Mouse (Mus musculus) layer of hippocampus, adult 2 months (tissue): ENCODE results near the gene Mylk. TPM values are rescaled to one million over a fixed set of nuclear protein-coding genes. Genes with fewer than 3 reads are reported as not detected.

Experiments
- DNase-seq, 2 experiments: peaks; one replicate each; pipeline ENCODE4 v3.0.0; 2022; ENCODE audit warnings: low spot score in 2 of 2
- H3K27ac ChIP-seq: fragments of 200-600 bp; 2 replicates; pipeline ENCODE4 v1.8.1; 2022
- H3K4me3 ChIP-seq: fragments of 200-600 bp; 2 replicates; pipeline ENCODE4 v1.8.1; 2022; ENCODE audit warnings: mild to moderate bottlenecking
- CTCF ChIP-seq: fragments of 200-600 bp; conservative IDR thresholded peaks from 2 replicates; pipeline ENCODE4 v1.8.1; 2022; ENCODE audit warnings: antibody characterized with exemption, mild to moderate bottlenecking, moderate library complexity
- total RNA-seq, 2 experiments: library from RNA; stranded (reverse); gene quantifications; 2 replicates each; pipeline ENCODE4 v1.2.3; 2021

The Mylk gene
- total RNA-seq, 2 experiments from 2014 or later, result 13.1 to 14.2 TPM

DNA sequence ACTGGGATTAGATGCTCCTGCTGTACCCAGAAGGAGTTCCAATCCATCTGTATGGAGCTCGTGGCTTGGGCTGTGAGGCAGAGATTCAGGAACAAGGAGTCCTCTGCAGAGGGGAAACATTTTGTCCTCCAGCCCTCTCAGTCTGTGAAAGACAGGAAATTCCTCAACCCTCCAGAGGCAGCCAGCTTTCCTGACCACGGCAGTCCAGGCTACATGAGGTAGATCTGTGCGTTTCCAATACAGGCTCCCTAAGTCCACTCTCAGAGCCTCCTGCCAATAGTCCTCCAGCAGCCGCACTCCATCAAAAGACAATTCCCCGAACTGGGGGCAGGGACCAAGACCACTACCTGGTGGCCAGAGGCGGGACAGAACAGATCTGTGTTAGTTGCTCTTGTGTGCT lies 164.4 kb downstream of the Mylk start:
- Histone ChIP-seq H3K4me3 (no peak overlapping the region), H3K27ac (peak overlapping the region; percentile 32)
- no peak for DNase-seq
- no peak for TF ChIP-seq CTCF

DNA sequence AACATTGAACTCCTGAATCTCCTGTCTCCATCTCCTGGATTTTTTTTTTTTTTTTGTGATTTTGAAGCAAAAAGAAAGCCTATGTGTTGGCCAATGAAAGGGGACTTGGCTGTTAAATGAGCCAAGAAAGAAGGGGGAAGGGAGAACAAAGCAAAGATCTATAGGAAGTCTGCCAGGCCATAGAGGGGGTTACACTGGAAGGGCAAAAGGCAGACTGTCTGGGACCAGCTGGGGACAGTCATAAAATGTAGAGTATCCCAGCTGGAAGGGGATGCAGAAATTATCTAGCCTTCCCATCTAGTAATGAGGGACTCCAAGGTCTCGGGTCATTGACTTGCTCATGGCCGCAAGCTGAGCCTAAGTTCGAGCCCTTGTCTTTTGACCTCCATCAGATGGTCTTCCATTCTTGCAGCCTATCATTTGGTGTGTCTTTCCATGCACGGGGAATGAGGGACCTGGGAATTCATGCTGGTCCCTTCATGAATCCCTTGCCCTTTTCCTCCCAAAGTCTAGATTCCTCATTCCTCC lies 172.4 kb downstream of the Mylk start:
- no peak overlapping the region for H3K4me3 ChIP-seq
- DNase-seq, result no peak
- no peak for TF ChIP-seq CTCF
- H3K27ac ChIP-seq, result no peak overlapping the region

DNA sequence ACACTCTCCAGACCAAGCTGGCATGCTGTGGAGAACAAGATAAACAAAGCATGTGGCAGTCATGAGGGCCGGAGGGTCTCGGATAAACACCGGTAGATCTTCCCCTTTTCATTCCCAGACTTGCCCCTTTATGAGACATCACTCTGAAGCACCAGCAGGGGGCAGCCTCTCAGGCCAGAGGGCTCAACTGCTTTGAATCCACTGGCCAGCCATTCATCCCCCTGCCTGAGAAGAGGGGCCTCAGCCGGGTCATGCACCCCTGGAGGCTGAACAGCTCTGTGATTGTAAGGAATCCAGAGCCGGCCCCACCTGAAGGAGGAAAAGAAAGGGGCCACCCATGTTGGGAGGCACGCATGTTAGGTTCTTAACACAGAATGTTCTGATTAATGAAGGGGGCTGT lies 175.2 kb downstream of the Mylk start:
- TF ChIP-seq CTCF, result peak; percentile 92
- peak in 1 of 2 experiments; percentile 19 for DNase-seq
- Histone ChIP-seq H3K27ac (no peak overlapping the region), H3K4me3 (no peak overlapping the region)

DNA sequence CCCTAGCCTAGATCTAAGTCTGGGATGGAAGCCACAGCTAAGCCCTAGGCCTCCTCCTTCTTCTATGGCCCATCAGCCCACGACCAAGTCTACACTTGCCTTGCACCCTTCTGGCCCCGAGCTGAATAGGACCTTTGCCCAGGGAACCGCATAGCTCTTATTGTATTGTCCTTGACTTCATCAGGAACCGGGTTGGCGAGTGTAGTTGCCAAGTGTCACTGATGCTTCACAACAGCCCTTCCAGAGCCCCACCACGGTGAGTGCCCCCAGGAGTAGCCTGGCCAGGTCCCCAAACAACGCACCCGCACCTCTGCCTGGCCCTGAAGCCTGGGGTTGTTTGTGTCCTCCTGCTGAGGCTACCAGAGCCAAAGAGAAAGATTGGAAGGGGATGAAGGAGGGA lies 175.9 kb downstream of the Mylk start:
- Histone ChIP-seq H3K4me3 (no peak overlapping the region), H3K27ac (no peak overlapping the region)
- DNase-seq, result no peak
- no peak for TF ChIP-seq CTCF

DNA sequence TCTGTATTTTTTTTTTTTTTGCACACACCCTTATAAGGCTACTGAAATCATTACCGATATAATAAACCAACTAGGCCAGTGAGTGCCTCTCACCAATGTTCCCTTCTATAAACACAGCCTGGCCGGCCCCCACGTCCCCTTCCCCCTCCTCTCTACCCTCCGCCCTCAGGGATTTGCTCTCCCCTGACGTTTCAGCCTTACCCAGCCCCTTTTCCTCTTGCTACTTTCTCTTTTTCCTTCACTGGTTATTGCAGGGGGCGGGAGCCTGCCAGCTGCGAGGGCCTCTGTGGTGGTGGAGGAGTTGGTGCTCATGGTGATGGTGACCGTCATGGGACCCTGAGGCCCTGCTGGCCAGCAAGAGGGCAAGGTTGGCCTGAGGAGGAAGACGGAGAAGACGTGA lies 176.3 kb downstream of the Mylk start:
- no peak for DNase-seq
- H3K4me3 ChIP-seq, result no peak overlapping the region
- no peak overlapping the region for H3K27ac ChIP-seq
- no peak for TF ChIP-seq CTCF

DNA sequence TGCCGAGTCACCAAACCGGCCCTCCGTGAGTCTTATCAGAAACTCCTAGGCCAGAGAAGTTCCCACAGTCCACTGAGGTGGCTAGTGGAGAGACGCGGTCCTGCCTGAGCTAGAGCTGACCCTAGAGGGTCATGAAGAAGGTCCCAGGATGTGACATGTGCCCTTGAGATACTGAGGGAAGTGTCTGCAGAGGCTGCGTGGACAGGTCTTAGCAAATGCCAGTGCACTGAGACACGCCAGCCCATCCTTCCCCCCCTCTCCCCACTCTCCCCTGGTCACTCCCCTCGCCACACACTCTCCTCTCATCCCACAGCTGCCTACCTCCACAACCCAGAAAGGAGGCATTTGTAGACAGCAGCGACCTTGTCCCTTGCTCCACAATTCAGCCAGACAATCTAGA lies 178.6 kb downstream of the Mylk start:
- Histone ChIP-seq H3K4me3 (no peak overlapping the region), H3K27ac (no peak overlapping the region)
- no peak for TF ChIP-seq CTCF
- DNase-seq, result no peak

DNA sequence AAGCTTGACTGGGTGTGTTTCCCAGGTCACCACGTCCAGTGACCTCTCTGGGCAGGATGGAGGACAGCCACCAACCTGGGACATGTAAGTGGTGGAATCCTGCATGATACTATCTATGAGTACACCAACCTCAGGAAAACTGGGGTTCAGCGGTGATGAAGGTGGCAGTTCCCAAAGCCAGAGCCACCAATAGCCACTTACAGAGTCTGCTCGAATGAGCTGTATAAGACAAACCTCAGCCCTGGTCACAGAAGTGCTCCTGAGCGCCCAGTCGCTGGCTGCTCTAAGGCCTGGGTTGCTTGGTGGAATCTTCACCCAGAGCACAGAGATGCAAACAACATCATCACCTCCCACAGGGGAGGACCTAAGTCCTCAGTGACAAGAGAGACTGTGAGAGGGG lies 179.3 kb downstream of the Mylk start:
- TF ChIP-seq CTCF, result no peak
- H3K4me3 ChIP-seq, result no peak overlapping the region
- DNase-seq, result no peak
- no peak overlapping the region for H3K27ac ChIP-seq

DNA sequence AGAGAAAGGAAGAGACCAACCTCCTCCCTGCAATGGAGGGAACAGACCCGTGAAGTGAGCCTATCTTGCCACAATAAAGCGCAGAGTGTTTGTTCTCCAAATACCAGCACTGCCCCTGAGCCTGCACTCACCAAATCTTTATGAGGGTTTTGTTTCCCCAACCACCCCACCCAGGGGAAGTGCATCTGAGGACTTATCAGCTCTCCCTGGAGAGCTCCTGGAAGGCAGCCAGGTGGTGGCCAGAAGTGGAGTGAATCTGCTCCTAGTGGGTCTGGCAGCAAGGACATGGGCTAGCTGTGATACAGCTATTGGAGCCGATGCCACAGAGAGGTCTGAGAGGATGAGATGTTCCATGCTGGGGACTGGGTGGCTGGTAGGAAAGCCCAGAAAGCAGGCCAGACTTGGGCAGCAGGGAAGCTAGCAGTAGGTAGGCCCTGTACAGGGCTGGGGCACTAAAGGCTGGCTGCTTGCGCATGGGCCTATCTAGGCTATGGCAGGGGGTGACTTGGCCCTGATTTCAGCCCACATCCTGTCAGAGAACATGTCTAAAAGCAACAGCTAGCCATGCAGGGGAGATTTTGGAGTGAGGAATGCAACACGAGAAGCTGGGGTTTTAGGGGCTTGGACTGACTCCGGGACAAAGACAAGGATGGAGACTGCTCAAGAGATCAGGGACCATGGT lies 180.1 kb downstream of the Mylk start:
- TF ChIP-seq CTCF, result no peak
- DNase-seq, result no peak
- H3K27ac ChIP-seq, result no peak overlapping the region
- no peak overlapping the region for H3K4me3 ChIP-seq

DNA sequence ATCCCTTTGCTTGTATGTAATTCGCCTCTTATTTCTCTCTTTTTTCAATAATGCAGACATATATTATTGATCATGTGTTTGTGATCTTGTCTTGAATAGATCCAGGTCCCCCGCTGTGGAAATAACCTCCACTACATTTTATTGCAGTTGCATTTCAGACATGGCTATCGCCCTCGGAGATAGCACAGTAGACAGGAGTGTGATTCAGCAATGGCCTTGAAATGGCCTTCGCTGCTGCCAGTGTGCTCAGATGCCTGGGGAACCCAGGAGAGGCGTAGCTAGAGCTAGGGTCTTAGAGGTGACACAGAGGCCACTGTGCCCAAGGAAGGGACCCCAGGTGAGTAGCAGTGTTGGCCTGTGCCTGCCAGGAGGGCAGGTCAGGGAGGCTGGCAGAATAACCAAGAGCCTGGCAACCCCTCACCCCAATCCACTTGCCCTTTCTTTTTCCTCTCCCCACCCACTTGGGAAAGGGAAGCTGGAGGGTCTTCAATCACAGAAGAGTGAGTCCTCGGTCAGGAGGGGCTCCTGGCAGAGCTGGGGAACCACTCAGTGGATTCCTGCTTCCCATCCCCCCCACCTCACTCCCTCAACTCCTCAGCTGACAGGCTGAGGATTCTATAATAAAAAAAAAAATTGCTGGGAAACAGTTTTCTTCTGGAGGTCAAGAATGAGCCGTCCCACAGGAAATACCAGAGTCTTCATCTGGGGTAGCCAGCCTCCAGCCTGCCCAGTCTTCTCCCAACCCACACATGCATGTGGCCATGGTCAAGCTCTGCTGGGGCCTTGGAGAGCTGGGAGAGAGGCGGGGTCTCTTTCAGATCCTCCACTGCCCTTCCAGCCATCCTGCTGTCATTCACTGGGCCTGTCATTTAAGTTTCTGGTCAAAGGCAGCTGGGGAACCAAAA lies 181.8 kb downstream of the Mylk start:
- no peak for TF ChIP-seq CTCF
- no peak for DNase-seq
- no peak overlapping the region for H3K4me3 ChIP-seq
- no peak overlapping the region for H3K27ac ChIP-seq

DNA sequence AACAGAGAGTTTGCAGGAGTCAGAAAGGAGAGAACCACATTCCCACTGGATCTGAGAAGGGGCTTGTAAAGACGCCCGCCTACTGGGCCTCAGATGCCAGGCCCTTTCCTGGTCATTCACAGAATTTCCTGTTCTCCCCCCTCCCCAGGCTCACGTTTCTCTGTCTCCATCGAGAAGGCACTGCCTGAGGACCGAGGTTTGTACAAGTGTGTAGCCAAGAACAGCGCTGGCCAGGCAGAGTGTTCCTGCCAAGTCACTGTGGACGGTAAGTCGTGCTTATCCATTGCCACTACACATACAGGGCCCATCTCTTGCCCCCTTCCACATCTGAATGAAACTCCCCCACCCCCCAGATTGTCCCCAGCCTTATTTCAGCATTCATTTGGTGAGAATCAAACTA lies 184.7 kb downstream of the Mylk start:
- Histone ChIP-seq H3K4me3 (no peak overlapping the region), H3K27ac (no peak overlapping the region)
- DNase-seq, result no peak
- no peak for TF ChIP-seq CTCF

DNA sequence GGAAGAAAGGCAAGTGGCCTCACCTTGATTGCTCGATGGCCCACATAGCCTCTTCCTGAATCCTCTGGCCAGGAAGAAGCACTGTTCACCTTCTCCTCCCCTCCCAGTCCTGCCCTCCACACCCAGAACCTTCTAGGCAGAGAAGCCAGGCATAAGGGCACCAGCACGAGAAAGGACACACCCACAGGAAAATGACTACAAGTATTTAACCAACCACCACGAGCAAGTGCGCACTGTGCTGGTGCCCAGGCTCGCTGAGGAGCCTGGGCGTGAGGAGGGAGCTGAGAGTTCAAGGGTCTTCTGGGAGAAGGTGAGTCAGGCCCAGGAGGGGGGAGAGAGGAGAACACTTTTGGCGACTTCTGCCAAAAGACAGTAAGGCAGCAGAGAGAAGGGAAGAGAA lies 185.1 kb downstream of the Mylk start:
- no peak for TF ChIP-seq CTCF
- no peak for DNase-seq
- H3K4me3 ChIP-seq, result no peak overlapping the region
- H3K27ac ChIP-seq, result no peak overlapping the region

DNA sequence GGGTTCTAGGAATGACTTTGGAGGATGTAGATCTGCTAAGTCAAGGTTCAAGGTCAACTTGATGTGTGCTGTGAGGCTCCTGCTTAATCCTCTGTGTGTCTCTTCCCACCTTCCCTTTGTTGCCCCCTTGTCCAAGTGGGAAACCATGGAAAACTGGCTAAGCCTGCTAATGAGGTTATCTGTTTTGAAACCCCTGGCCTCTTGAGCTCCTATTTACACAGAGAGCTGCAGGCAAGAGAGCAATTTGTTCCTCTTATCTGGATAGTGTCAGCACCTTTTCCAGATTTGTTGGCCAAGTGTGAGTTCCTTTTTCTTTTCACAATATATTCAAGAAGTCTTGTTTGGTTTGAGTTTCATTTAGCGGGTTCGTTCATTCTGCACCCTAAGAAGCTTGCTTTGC lies 186.3 kb downstream of the Mylk start:
- Histone ChIP-seq H3K4me3 (no peak overlapping the region), H3K27ac (no peak overlapping the region)
- no peak for DNase-seq
- no peak for TF ChIP-seq CTCF

DNA sequence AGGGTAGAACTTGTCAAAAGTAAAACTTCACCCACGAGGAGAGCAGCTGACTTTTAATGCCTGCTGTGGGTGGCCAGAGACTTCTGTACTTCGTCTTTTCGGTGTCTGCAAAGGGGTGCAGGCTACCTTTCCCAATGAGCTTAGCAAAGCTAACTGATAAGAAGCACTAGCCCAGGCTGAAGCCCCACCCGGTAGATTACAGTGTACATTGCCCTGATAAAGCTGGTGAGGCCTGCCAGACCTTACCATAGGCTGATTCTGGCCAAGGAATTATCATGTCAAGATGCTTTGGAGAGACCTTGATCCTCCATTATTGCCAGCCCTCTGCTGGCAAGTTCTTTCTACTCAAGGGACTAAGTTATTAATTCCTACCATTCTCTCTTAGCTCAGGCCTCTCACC lies 188.2 kb downstream of the Mylk start:
- TF ChIP-seq CTCF, result no peak

More for the DNA sequence above, 188.2 kb downstream of the Mylk start:
- no peak for DNase-seq
- H3K4me3 ChIP-seq, result no peak overlapping the region
- H3K27ac ChIP-seq, result no peak overlapping the region
